Mouse (Mus musculus): ENCODE data around the gene Hbb-bh1. TPM values are rescaled to one million over a fixed set of nuclear protein-coding genes. Genes with fewer than 3 reads are reported as not detected.
"Not testable (repeated sequence)": the region's sequence is repeated elsewhere in the genome, so short reads cannot be mapped to it uniquely, and the experiment has no call there.

Hbb-bh1 gene
- polyA plus RNA-seq, 1 experiment from 2014 or later, result 537 TPM

- Histone ChIP-seq H3K4me1 (no peaks in the 10 kb centered on the region), H3K27me3 (no peaks in the 10 kb centered on the region), H3K4me3 (no peak overlapping the region), H3K4me2 (replicated peaks) (no peak overlapping the region), H3K27ac (no peak overlapping the region), H3K9me3 (no peaks in the 10 kb centered on the region), H3K36me3 (no peaks in the 10 kb centered on the region), H3K9ac (no peak overlapping the region)
- ATAC-seq (ENCODE audit: insufficient number of reproducible peaks, insufficient read depth, low FRiP score, low TSS enrichment), result no peak
- WGBS, result 80% methylated on average over 1 of the region's 1 CpGs
Measured at GRCm38 (mm10) chr7:103811223-103811845, 31.6 kb downstream of the Hbb-bh1 start.

DNA sequence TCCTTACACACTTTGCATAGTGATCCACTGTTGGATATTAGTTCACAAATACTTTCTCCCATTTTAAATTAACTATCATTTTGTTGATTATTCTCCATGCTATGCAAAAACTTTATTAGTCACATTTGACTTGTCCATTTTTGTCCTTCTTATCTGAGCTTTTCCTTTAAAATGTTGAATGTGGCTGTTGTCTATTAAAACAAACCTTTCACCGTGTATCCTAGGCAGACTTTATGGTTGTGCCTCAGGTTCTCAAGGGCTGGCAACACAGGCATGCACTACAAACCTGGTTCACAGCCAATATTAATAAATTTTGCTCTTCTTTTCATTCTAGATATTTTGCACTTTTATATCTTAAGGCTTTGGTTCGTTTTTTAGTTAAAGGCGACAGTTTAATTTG lies 32.2 kb downstream of the Hbb-bh1 start:
- Histone ChIP-seq H3K4me2 (replicated peaks) (no peak overlapping the region), H3K36me3 (no peaks in the 10 kb centered on the region), H3K4me1 (no peaks in the 10 kb centered on the region), H3K27ac (no peak overlapping the region), H3K27me3 (no peaks in the 10 kb centered on the region), H3K9ac (no peak overlapping the region), H3K9me3 (no peaks in the 10 kb centered on the region), H3K4me3 (no peak overlapping the region)
- ATAC-seq (ENCODE audit: insufficient number of reproducible peaks, insufficient read depth, low FRiP score, low TSS enrichment), result no peak
- WGBS, result 81% methylated on average over 3 of the region's 3 CpGs

DNA sequence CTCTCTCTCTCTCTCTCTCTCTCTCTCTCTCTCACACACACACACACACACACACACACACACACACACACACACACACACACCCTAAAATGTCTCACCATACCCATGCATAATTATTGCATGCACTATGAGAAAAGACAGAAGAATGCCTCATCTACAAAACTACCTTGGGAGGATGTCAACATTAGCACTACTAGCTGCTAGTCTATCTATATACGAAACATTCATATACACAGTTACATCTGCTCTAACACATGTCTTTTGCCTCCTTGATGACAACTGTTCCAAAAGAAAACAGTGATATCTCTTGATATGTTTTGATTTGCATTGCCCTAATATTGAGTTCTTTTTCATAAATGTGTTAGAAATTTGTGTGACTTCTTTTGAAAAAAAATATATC lies 32.7 kb downstream of the Hbb-bh1 start:
- ATAC-seq (ENCODE audit: insufficient number of reproducible peaks, insufficient read depth, low FRiP score, low TSS enrichment), result no peak
- no peaks in the 10 kb centered on the region for H3K27me3 ChIP-seq
- no peaks in the 10 kb centered on the region for H3K36me3 ChIP-seq
- H3K9me3 ChIP-seq, result no peaks in the 10 kb centered on the region
- no peak overlapping the region for H3K27ac ChIP-seq
- 89% methylated on average over 1 of the region's 1 CpGs for WGBS
- no peak overlapping the region for H3K9ac ChIP-seq
- no peak overlapping the region for H3K4me2 ChIP-seq (replicated peaks)
- H3K4me1 ChIP-seq, result no peaks in the 10 kb centered on the region
- no peak overlapping the region for H3K4me3 ChIP-seq

- H3K4me3 ChIP-seq, result no peak overlapping the region
- WGBS, result 52% methylated on average over 1 of the region's 1 CpGs
- no peak overlapping the region for H3K27ac ChIP-seq
- no peaks in the 10 kb centered on the region for H3K36me3 ChIP-seq
- no peaks in the 10 kb centered on the region for H3K27me3 ChIP-seq
- no peaks in the 10 kb centered on the region for H3K4me1 ChIP-seq
- H3K4me2 ChIP-seq (replicated peaks), result no peak overlapping the region
- no peaks in the 10 kb centered on the region for H3K9me3 ChIP-seq
- ATAC-seq (ENCODE audit: insufficient number of reproducible peaks, insufficient read depth, low FRiP score, low TSS enrichment), result no peak
- no peak overlapping the region for H3K9ac ChIP-seq
Measured at GRCm38 (mm10) chr7:103809801-103810155, 33.2 kb downstream of the Hbb-bh1 start.

GRCm38 (mm10) chr7:103808971-103809800 lies 33.8 kb downstream of the Hbb-bh1 start:
- no peaks in the 10 kb centered on the region for H3K36me3 ChIP-seq
- no peak overlapping the region for H3K4me3 ChIP-seq
- no peaks in the 10 kb centered on the region for H3K27me3 ChIP-seq
- no peak overlapping the region for H3K27ac ChIP-seq
- no peaks in the 10 kb centered on the region for H3K9me3 ChIP-seq
- H3K4me1 ChIP-seq, result no peaks in the 10 kb centered on the region
- WGBS, result 70% methylated on average over 5 of the region's 5 CpGs
- ATAC-seq (ENCODE audit: insufficient number of reproducible peaks, insufficient read depth, low FRiP score, low TSS enrichment), result no peak
- H3K9ac ChIP-seq, result no peak overlapping the region
- H3K4me2 ChIP-seq (replicated peaks), result no peak overlapping the region

DNA sequence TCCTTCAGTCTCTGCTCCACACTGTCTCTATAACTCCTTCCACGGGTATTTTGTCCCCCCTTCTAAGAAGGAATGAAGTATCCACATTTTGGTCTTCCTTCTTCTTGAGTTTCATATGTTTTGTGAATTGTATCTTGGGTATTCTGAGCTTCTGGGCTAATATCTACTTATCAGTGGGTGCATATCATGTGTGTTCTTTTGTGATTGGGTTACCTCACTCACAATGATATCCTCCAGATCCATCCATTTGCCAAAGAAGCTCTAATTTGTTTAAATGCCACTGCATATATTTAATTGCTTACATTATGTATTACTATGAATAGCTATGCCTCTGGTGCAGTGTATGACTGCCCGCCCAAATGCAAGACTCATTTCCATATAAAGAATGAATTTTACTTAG lies 34.8 kb downstream of the Hbb-bh1 start:
- H3K27ac ChIP-seq; ATAC-seq (ENCODE audit: insufficient number of reproducible peaks, insufficient read depth, low FRiP score, low TSS enrichment); H3K4me1 ChIP-seq; H3K9me3 ChIP-seq; H3K36me3 ChIP-seq; H3K9ac ChIP-seq; H3K4me3 ChIP-seq; H3K27me3 ChIP-seq; H3K4me2 ChIP-seq (replicated peaks): not testable (repeated sequence)
- 62% methylated on average over 2 of the region's 2 CpGs for WGBS

DNA sequence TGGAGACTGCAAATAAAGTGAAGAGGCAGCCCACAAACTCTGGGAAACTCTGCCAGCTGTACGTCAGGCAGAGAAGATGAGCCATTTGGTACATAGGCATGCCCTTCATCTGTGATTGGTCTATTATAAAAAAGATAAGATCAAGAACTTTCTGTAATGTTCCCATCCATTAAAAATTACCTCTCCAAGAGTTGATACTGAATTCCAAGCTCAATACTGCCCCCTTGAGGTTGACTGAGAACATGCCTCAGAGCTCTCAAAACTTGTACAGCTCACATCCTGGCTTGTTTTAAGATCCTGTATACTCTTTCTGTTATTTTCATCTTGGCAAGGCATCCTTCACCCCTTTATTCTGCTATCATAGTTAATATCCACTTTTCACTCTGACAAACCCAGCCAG lies 36.1 kb downstream of the Hbb-bh1 start:
- no peak overlapping the region for H3K27ac ChIP-seq
- no peak overlapping the region for H3K4me2 ChIP-seq (replicated peaks)
- 69% methylated on average over 1 of the region's 1 CpGs for WGBS
- H3K4me3 ChIP-seq, result no peak overlapping the region
- no peak overlapping the region for H3K9ac ChIP-seq
- ATAC-seq (ENCODE audit: insufficient number of reproducible peaks, insufficient read depth, low FRiP score, low TSS enrichment), result no peak
- H3K9me3 ChIP-seq, result no peaks in the 10 kb centered on the region
- no peaks in the 10 kb centered on the region for H3K4me1 ChIP-seq
- H3K27me3 ChIP-seq, result no peaks in the 10 kb centered on the region
- no peaks in the 10 kb centered on the region for H3K36me3 ChIP-seq

DNA sequence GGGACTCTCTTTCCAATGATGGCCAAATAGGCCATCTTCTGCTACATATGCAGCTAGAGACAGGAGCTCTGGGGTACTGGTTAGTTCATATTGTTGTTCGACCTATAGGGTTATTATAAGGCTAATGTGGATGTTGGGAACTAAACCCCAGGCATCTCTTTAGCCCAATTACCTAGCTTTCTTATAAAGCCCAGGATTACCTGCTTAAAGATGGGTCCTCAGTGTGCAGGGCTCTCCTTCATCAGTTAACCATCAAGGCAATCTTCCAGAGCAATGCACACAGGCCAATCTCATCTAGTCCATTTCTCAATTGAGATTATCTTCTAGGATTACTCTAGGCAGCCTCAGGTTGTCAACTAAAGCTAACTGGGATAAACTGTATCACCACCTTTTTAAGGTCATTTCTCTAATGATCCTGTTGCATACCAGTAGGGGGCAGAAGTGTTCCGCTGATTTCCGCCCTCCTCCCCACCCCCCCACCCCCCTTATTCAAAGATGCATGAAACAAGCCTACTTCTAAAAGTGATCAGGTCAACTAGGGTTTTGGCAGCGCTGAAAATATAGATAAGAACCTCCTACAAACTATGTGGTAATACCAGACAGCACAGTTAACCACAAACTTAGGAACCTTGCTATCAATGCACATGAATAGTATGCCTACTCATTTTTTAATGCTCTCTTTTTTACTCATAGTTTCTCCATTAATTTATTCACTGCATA lies 50.1 kb downstream of the Hbb-bh1 start:
- no peak overlapping the region for H3K9ac ChIP-seq
- WGBS, result 24% methylated on average over 4 of the region's 4 CpGs
- H3K9me3 ChIP-seq, result no peaks in the 10 kb centered on the region
- no peak for ATAC-seq (ENCODE audit: insufficient number of reproducible peaks, insufficient read depth, low FRiP score, low TSS enrichment)
- H3K27ac ChIP-seq, result no peak overlapping the region
- H3K27me3 ChIP-seq, result no peaks in the 10 kb centered on the region
- no peak overlapping the region for H3K4me2 ChIP-seq (replicated peaks)
- no peaks in the 10 kb centered on the region for H3K4me1 ChIP-seq
- H3K4me3 ChIP-seq, result no peak overlapping the region
- H3K36me3 ChIP-seq, result no peaks in the 10 kb centered on the region

- Histone ChIP-seq H3K27me3 (no peaks in the 10 kb centered on the region), H3K9me3 (no peaks in the 10 kb centered on the region), H3K36me3 (no peaks in the 10 kb centered on the region), H3K27ac (no peak within 1 kb of the TSS), H3K9ac (no peak within 1 kb of the TSS), H3K4me1 (no peaks in the 10 kb centered on the region), H3K4me2 (replicated peaks) (no peak within 1 kb of the TSS), H3K4me3 (no peak within 1 kb of the TSS)
- ATAC-seq (ENCODE audit: insufficient number of reproducible peaks, insufficient read depth, low FRiP score, low TSS enrichment), result no peak
- 81% methylated on average over 3 of the region's 3 CpGs for WGBS
Measured at GRCm38 (mm10) chr7:103791721-103792120, 51.2 kb downstream of the Hbb-bh1 start, which contains the start of gene Olfr67. Gene Olfr67 (minus strand): TSS chr7:103791821.

Other genes starting within 250 kb of the Hbb-bh1 start
- not detected in 2 replicates for gene Olfr619, start 242.6 kb downstream of the Hbb-bh1 start, polyA plus RNA-seq (2016; fragmentation: Nextera tagmentation; extraction: Ambion mirVana)
- gene Olfr620, start 230.6 kb downstream of the Hbb-bh1 start, polyA plus RNA-seq (2016; fragmentation: Nextera tagmentation; extraction: Ambion mirVana), result not detected in 2 replicates
- not detected in 2 replicates for gene Olfr622, start 200.5 kb downstream of the Hbb-bh1 start, polyA plus RNA-seq (2016; fragmentation: Nextera tagmentation; extraction: Ambion mirVana)
- not detected in 2 replicates for gene Olfr623, start 179.5 kb downstream of the Hbb-bh1 start, polyA plus RNA-seq (2016; fragmentation: Nextera tagmentation; extraction: Ambion mirVana)
- gene Olfr624, start 172.0 kb downstream of the Hbb-bh1 start, polyA plus RNA-seq (2016; fragmentation: Nextera tagmentation; extraction: Ambion mirVana), result 0.04 and 0.10 TPM in 2 replicates
- gene Olfr625-ps1, start 160.4 kb downstream of the Hbb-bh1 start, polyA plus RNA-seq (2016; fragmentation: Nextera tagmentation; extraction: Ambion mirVana), result not detected in 2 replicates
- gene Olfr243, start 128.5 kb downstream of the Hbb-bh1 start, polyA plus RNA-seq (2016; fragmentation: Nextera tagmentation; extraction: Ambion mirVana), result not detected in 2 replicates
- gene Olfr628, start 112.8 kb downstream of the Hbb-bh1 start, polyA plus RNA-seq (2016; fragmentation: Nextera tagmentation; extraction: Ambion mirVana), result not detected in 2 replicates
- gene Olfr629, start 98.2 kb downstream of the Hbb-bh1 start, polyA plus RNA-seq (2016; fragmentation: Nextera tagmentation; extraction: Ambion mirVana), result not detected in 2 replicates
- not detected in 2 replicates for gene Olfr630, start 85.8 kb downstream of the Hbb-bh1 start, polyA plus RNA-seq (2016; fragmentation: Nextera tagmentation; extraction: Ambion mirVana)
- gene Olfr69, start 71.6 kb downstream of the Hbb-bh1 start, polyA plus RNA-seq (2016; fragmentation: Nextera tagmentation; extraction: Ambion mirVana), result not detected in 2 replicates
- not detected in 2 replicates for gene Olfr68, start 63.5 kb downstream of the Hbb-bh1 start, polyA plus RNA-seq (2016; fragmentation: Nextera tagmentation; extraction: Ambion mirVana)
- not detected in 2 replicates for gene Olfr67, start 51.3 kb downstream of the Hbb-bh1 start, polyA plus RNA-seq (2016; fragmentation: Nextera tagmentation; extraction: Ambion mirVana)
- gene Hbb-bt, start 29.2 kb downstream of the Hbb-bh1 start, polyA plus RNA-seq (2016; fragmentation: Nextera tagmentation; extraction: Ambion mirVana), result 883 and 936 TPM in 2 replicates
- 706 and 771 TPM in 2 replicates for gene Hbb-bs, start 15.1 kb downstream of the Hbb-bh1 start, polyA plus RNA-seq (2016; fragmentation: Nextera tagmentation; extraction: Ambion mirVana)
- gene Hbb-bh2, start 2.6 kb downstream of the Hbb-bh1 start, polyA plus RNA-seq (2016; fragmentation: Nextera tagmentation; extraction: Ambion mirVana), result 0.32 TPM in 1 of 2 replicates, not detected in the other
- 8,998 and 9,810 TPM in 2 replicates for gene Hbb-y, start 10.1 kb upstream of the Hbb-bh1 start, polyA plus RNA-seq (2016; fragmentation: Nextera tagmentation; extraction: Ambion mirVana)
- gene Olfr66, start 43.1 kb upstream of the Hbb-bh1 start, polyA plus RNA-seq (2016; fragmentation: Nextera tagmentation; extraction: Ambion mirVana), result not detected in 2 replicates
- gene Olfr64, start 51.3 kb upstream of the Hbb-bh1 start, polyA plus RNA-seq (2016; fragmentation: Nextera tagmentation; extraction: Ambion mirVana), result not detected in 2 replicates
- not detected in 2 replicates for gene Olfr65, start 60.3 kb upstream of the Hbb-bh1 start, polyA plus RNA-seq (2016; fragmentation: Nextera tagmentation; extraction: Ambion mirVana)
- not detected in 2 replicates for gene Olfr631, start 85.7 kb upstream of the Hbb-bh1 start, polyA plus RNA-seq (2016; fragmentation: Nextera tagmentation; extraction: Ambion mirVana)
- 0.06 TPM in 1 of 2 replicates, not detected in the other for gene Olfr632, start 91.2 kb upstream of the Hbb-bh1 start, polyA plus RNA-seq (2016; fragmentation: Nextera tagmentation; extraction: Ambion mirVana)
- gene Olfr633, start 101.3 kb upstream of the Hbb-bh1 start, polyA plus RNA-seq (2016; fragmentation: Nextera tagmentation; extraction: Ambion mirVana), result not detected in 2 replicates
- gene Olfr635, start 128.0 kb upstream of the Hbb-bh1 start, polyA plus RNA-seq (2016; fragmentation: Nextera tagmentation; extraction: Ambion mirVana), result not detected in 2 replicates
- not detected in 2 replicates for gene Olfr638, start 155.6 kb upstream of the Hbb-bh1 start, polyA plus RNA-seq (2016; fragmentation: Nextera tagmentation; extraction: Ambion mirVana)
- 0.04 TPM in 1 of 2 replicates, not detected in the other for gene Olfr639, start 174.1 kb upstream of the Hbb-bh1 start, polyA plus RNA-seq (2016; fragmentation: Nextera tagmentation; extraction: Ambion mirVana)
- gene Olfr640, start 182.4 kb upstream of the Hbb-bh1 start, polyA plus RNA-seq (2016; fragmentation: Nextera tagmentation; extraction: Ambion mirVana), result not detected in 2 replicates
- not detected in 2 replicates for gene Olfr641, start 192.3 kb upstream of the Hbb-bh1 start, polyA plus RNA-seq (2016; fragmentation: Nextera tagmentation; extraction: Ambion mirVana)
- not detected in 2 replicates for gene Olfr642, start 209.5 kb upstream of the Hbb-bh1 start, polyA plus RNA-seq (2016; fragmentation: Nextera tagmentation; extraction: Ambion mirVana)
- not detected in 2 replicates for gene 4930516K23Rik, start 218.3 kb upstream of the Hbb-bh1 start, polyA plus RNA-seq (2016; fragmentation: Nextera tagmentation; extraction: Ambion mirVana)
- gene Olfr644, start 228.7 kb upstream of the Hbb-bh1 start, polyA plus RNA-seq (2016; fragmentation: Nextera tagmentation; extraction: Ambion mirVana), result not detected in 2 replicates
- gene Olfr645, start 242.3 kb upstream of the Hbb-bh1 start, polyA plus RNA-seq (2016; fragmentation: Nextera tagmentation; extraction: Ambion mirVana), result not detected in 2 replicates

Measured in embryonic facial prominence, embryonic 12.5 days (tissue).